Mouse (Mus musculus) liver (tissue): Measurements from ENCODE around the gene Slc26a1.
A peak's percentile ranks its signal among the peaks of the same experiment; 100 is the strongest.

Source experiments
- DNase-seq: peaks from one replicate; pipeline ENCODE4 v3.0.0-alpha.2; 2020; ENCODE audit warnings: mixed read lengths

The Slc26a1 gene

DNA sequence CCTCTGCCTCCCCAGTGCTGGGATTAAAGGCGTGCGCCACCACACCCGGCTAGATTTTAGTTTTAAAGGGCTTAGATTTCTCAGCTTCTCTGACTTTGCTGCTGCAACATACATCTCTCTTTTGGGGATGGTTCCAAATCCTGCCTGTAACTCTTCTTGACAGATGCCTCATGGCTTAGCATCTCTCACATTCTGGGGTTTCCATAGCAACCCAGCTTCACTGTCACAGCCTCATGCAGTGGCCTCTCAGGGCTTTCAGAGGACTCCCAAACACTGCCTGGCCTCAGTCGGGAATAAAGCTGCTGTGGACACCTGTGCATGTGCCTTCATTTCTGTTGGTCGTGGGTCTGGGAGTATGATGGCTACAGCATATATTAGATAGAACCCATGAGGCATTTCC, 13.7 kb upstream of the Slc26a1 start:
- no peak for DNase-seq

DNA sequence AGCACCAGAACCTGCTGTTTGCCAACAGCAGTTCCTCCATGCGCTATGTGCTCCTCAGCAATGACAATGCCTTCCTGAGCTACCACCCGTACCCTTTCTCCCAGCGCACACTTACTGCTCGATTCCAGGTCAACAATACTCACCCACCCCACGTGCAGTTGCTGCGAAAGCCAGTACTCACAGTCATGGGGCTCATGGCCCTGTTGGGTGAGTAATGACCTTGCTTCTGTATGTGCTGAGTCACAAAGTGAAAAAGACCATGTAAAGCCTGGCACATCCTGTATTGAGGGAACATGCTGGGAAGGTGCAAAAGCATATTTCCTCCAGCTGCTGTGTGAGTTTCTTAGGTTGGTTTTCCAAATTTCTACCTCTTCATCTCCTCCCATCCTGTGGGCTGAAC, 5.5 kb upstream of the Slc26a1 start:
- no peak for DNase-seq

DNA sequence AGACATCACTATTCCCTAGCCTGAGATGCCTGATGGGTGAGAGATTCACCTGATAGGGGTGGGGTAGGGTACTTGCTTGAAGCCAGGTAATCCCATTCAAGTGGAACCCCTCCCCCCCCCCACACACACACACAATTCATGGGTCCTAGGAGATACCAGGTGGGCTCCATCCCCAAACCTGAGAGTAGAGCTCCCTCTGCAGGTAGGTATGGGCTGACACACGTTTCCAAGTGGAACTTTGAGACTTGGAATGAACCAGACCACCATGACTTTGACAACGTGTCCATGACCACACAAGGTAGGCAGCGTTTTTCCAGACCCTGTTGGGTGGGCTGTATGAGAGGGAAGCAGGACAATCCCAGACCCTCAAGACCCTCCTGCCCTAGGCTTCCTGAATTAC, 4.5 kb upstream of the Slc26a1 start:
- no peak for DNase-seq

DNA sequence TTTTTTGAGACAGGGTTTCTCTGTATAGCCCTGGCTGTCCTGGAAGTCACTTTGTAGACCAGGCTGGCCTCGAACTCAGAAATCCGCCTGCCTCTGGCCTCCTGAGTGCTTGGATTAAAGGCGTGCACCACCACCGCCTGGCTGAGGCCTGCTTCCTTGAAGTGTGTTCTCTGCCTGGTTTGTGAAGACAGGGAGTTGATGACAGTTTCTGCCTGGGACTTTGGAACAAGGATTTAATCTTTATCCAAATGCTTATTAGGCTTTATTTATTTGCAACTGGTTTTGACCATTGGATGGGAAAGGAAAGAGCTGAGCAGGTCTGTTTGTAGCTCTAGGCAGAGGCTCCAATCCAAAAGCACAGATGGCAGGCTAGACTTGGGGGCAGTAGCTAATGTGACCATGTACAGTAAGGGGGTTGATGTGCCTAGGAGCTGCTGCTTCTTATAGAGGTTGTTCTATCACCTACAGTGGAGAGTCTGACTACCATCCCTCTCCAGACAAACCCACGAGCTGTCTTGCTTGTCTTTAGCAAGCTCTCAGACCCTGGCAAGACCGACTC, 3.0 kb upstream of the Slc26a1 start:
- DNase-seq, result no peak

DNA sequence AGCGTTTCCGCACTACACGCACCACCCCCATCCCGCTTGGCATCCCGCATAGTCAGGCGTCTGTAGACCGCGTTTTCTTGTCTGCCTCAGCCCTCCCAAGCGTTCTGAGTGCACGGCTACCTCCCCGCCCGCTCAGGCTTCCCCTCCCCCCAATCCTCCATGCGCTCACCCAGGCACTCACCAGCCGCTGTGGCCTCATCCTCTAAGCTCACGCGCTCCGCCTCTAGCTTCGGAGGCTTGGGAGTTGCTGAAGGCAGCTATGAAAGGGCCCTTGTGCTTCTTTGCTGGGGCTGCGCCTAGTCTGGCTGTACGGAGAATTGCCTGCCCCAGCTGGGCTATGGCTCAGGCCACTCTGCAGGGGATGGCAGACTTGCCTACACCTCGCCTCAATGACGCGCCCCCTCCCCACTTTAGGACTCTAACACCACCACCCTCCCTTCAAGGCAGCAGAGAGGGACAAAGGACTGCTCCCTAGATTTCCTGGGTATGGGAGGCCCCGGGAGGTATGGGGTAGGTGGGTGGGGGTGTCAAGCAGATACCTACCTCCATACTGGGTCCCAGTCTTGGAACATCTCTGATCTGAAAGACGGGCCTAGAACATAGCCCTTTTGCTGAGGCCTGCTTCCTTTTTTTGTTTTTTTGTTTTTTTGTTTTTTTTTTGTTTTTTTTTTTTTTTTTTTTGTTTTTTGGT, 2.4 kb upstream of the Slc26a1 start:
- DNase-seq, result peak; percentile 83

DNA sequence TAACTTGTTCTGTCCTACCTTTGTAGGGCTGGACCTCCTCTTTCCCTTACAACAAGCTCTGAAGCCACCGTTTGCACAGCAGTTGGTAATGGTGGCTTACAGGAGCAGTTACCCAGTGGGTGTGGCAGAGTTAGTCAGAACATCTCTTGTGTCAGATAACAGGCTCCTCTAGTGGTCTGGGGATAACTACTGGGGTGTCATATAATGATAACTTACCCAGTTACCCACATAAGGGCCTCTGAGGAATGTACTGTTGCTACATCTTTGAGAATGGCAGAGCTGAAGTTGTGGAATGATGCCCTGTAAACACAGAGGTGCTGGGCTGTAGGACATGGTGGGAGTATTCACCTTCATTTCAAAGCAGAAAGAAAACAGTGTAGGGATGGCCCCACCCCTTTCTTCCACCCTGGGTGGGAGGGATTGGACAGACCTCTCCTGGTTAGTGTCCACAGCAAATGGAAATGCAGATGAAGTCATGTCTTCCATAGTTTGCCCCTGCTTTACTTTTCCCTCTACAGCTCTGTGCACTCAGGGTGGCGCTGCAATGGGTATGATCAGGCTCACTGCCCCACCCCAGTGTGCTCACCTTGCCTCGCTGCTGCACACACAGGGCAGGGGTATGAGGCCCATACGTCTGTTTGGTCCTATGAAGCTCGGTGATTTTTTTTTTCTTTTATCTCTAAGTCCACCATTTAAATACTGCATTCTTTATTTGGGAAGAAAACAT, 1.6 kb upstream of the Slc26a1 start:
- DNase-seq, result peak; percentile 69

DNA sequence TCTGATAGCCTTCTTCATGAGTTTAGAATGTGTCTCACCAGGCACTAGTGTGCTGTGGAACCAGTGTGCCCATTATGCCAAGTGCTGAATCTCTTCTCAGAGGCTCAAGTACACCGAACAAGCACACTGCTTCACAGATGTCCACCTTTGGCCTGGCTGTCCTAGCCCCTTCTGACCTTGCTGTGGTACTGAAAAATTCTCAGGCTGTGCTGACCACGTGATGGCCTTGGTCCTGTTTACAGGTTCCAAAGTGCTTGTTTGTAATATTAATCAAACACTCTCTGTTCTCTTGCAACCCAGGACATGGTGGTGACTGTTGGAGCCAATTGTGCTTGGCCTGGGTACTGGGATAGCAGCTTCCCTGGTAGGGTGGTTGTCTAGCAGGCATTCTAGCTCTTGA, 745 bp downstream of the Slc26a1 start:
- DNase-seq, result peak; percentile 44

DNA sequence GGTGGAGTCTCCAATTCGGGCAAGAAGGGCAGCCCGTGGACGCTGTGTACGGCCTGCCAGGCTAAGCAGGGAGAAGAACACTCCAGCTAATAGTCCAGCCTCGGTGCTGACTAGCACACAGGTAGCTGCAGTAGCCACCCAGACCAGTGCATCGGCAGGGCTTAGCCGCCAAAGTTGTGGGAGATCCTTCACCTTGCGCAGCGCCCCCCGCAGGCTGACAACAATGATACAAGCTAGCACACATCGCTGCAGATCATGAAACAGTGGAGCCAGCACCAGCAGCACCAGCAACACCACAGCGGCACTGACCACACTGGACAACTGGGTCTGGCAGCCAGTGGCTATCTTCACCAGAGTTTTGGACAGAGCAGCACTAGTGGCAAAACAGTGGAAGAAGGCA, 3.6 kb downstream of the Slc26a1 start:
- no peak for DNase-seq

DNA sequence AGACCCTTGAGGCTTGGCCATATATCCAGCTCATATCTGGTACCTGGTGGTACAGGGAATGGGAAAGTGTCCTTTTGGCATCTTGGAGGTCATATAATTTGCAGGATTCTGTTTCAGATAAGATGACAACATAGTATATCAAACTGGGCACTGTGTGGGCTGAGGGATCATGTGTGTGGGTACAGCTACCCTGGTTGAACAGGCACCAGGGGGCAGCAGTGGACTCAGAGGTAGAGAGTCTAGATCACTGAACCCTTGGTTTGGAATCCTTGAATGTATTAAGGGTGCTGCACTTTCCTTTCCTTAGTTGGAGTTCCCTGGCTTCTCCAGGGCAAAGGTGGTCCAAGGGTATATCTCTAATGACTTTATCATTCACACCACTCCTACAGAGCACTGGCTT, 4.6 kb downstream of the Slc26a1 start:
- DNase-seq, result peak; percentile 86

DNA sequence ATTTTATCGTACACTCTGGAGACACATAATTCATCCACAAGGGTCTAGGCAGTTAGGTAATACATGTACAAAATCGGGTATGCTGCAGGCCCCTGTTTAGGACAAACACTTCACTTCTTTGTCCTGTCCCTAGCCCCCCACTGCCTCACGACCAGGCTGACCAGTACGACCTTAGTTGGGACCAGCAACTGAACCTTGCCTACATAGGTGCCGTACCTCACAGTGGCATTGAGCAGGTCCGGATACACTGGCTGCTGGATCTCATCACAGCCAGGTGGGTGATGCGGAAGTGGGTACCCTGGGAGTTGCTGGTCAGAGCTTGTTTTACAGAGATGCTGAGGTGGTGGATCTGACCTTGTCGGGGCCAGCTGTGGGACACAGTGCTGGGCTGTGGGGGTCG, 5.4 kb downstream of the Slc26a1 start:
- DNase-seq, result no peak

DNA sequence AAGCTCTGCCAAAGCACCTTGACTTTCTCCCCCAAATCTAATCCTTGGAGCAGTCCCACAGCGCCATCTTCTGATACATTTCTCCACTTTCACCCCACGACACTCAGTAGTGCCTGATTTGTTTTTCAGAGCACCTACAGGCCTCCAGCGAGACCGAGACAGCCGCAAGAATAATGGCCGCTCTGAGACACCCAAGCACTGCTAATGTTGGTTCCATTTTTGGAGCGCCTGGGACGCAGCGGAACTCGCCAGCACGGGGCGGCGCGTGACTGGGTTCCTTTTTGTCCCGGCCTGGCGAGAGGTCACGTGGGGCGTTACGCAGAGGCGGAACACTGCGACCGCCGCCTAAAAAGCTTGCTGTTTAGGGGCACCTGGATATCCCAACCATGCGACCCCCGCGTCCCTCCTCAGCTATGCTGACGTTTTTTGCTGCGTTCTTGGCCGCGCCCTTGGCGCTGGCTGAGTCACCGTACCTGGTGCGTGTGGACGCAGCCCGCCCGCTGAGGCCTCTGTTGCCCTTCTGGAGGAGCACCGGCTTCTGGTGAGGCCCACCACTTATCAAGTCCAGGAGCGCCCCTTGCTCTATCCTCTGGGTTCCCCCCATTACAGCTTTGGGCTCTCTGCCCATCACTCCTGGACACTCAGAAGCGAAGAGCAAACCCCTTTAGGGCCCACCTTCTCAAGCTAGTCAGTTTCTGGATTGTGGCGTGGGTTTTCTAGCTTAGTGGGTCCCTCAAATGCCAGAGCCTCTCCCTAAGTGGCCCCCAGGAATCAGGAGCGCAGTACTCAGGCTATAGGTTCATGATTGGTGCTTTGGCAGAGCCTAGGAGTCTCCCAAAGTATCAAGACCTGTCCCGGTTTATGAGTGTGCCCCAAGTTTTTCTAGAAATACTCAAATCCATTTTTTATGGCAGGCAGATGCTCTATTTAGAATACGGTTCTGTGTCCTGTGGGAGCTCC, 6.1 kb downstream of the Slc26a1 start, which contains the start of gene Dgkq:
Gene Dgkq, minus strand, starts transcription at position 696 of the 960 bp plus-strand sequence.
- DNase-seq, result peak; percentile 87

DNA sequence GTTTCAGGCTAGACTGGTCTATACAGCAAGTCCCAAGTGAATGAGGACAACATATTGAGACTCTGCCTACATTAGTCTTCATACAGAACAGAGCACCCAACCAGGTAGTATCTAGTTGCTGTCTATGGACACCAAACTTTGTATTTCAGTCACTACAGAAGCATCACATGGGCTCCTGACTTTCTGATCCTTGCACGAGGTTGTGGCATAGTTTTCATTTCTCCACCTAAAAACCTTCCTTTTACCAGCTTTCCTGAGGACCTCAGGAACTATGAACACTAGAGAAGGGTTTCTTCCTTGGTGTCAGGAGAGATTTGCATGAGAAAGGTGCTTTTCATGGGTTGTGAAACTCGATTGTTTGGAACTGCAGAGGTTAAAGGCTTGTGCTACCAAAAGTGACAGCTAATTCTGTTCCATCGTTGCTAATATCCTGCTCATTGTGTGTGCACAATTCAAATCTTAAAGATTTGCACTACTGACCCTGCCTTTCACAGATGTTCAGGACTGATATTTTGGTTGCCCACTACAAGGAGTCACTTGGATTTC, 6.9 kb downstream of the Slc26a1 start:
- DNase-seq, result no peak

DNA sequence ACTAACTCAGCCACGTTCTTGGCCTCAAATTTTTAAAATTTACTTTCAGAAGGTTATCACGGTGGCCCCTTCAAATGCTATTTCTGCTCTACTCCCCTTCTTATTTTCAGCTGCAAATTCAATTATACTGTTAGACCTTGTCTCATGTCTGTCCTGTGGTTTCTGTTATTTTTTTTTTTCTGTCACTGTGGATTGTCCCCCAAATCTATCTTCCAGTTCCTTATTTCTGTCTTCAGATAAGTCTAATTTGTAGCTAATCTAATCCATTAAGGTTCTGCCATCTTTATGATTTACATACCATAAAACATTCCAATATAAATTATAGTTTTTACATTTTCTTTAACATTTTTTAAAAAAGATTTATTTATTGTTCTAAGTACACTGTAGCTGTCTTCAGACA, 8.0 kb downstream of the Slc26a1 start:
- no peak for DNase-seq

DNA sequence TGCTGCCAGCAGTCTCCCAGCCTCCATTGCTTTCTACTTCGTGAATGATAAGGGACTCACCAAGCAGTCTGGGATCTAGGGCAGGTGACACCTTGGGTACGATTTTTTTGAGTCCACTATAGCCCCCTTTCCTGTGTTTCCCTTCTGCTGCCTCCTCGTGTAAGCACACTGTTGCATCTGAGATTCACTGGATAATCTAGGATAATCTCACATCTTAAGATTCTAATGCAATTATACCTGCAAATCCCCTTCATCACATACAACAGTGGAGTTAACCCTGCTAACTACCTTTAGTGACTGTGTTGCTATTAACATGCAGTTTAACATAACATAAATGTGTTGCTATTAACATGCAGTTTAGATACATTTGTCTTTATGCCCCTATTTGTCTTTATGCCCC, 10.3 kb downstream of the Slc26a1 start:
- no peak for DNase-seq

DNA sequence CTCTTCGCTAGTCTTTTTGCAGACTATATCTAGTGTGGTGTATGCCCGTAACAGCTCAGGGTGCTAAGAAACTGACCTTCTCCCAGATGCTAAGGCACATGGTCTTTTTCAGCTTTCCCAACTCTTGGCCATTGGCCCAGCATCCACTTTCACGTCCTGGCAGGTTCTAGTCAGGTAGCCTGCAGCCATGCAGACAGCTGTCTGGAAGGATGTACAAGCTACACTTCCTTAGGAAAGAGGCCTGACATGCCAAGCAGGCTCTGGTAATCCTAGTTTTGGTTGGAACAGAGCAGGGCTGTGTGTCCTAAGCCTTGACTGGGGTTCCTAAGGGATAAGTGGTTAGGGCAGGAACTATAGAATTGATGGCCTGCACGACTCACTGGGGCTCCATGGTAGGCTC, 12.6 kb downstream of the Slc26a1 start:
- no peak for DNase-seq

DNA sequence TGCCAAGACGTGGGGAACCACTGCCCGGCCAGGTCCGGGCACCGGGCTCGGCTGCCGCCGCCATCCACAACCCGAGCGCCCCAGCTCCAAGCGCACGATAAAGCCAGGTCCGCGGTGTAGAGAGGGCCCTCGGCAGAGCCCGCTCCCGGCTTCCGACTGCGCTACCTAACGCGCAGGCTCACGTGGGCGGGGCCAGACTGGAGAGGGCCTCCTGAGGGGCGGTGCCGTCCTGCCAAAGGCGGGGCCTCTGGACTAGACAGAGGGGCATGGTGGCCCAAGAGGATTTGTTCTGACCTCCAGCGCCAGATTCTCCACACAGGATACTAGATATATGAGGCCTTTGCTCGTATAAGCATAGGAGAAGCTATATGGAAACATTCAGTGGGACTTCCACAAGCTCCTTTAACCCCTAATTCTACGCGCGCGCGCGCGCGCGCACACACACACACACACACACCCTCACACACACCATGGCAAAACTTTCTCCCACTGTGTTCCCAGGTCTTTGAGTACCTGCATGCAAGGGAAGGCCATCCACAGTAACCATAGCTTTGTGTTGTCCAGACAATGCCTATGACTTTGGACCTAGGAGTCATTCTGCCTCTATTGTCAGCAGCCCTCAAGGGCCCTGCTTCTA, 14.6 kb downstream of the Slc26a1 start:
- peak; percentile 97 for DNase-seq

DNA sequence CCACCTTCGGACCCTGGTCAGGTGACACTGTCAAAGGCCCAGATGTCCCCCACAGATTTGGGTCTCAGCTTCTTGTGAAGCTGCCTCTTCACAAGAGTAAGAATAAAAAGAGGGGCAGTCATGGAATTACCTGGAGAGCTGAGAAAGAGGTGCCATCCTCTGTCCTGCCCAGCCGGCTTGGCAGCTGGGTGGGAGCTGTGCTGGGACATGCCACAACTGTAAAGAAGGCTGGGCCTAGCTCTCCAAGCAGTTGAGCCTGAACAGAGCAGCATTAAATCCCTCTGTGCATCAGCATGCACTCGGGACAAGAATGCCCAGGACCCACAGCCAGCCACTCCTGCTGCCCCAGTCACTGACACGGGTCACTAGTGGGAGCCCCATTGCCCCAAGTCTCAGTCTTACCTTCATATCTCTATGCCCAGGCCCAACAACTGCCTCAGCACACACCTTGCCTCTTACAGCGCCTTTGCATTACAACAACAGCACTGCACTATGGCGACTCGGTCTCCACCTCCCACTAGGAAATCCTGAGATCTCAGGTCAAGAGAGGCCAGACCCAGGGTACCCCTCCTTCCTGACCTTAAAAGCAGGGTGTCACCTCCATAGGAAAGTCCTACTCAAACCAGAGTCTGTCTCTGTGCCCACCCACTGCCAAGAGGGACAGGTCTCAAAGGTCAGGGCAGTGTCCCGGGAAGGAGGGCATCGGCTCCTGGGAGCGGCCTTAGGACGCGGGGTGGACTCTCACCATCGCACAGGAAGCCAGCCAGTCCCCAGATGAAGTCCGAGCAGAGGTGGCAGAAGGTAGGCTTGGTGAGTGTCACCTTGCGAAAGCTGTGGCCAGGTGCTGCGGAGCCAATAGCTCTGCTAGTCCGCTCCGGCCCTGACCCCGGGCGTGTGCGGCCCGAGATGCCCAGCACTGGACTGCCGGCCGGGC, 15.4 kb downstream of the Slc26a1 start, which contains the start of gene Idua:
Gene Idua, plus strand, starts transcription at position 634 of the 934 bp plus-strand sequence.
- DNase-seq, result peak; percentile 29

DNA sequence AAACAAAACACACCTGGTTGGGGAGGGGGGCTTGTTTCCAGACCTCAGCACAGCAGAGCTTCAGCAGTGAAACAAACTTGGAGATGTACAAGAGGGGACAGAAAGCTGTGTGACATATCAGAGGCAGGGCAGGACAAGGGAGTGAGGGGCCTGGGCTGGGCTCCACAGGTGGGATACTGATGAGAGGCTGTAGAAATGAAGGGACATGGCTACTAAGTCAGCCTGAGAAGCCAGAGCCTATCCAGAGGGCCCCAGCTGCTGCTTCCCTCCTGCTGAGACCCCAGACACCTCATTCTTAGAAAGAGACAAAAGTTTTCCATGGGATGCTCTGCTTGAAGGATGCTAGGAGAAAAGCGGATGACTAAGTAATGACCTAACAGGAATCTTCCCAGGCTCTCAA, 16.8 kb downstream of the Slc26a1 start:
- DNase-seq, result peak; percentile 1

DNA sequence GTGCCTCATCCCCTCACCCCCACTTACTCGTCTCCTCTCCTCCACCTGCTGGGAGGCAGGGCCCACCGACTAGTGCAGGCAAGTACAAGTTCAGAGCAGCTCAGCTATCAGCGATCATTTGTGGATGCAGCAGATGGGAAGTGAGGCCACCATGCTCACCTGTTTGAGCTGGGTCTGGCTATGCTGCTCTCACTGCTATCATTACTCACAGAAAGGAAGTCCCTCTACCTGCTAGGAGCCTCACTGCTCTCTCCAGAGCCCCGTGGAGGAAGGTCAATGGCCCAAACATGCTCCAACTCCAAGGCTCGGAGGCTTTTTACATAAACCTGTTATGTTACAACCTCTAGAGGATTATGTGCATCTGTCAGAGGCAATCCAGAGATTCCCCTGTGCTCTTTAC, 18.0 kb downstream of the Slc26a1 start:
- no peak for DNase-seq

DNA sequence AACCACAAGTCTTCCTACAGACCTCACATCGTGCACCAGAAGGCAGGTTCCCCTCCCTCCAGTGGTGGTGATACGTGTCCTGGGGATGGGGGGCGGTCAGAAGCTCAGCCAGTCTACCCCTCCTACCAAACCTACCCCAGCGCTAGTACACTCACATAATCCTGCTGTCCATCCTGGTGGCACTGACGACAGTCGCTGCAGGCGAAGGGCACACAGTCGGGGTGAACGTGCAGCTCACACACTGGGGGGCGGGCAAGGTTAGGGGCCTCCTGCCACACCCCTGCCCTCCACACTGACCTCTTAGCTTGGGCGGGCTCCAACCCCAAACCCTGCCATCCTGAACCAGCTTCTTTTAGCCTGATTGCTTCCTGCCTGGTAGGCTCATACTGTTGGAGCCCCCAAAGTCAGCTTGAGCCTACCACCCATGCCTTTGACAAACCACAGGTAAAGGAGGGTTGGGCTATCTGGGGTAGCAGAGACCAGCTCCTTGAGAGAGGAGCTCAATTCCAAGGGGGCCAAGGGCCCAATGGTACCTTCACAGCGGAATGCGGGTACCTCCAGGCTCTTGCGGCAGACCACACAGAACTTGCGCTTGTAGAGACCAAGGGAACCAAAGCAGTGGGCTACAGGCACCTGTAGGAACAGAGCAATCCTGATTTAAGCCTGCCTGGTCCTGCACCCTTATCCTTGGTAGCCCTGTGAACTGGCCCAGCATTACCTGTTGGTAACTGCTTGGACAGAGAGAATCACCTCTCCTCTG, 19.3 kb downstream of the Slc26a1 start:
- no peak for DNase-seq
